Mouse (Mus musculus) heart, embryonic 14.5 days (tissue): ENCODE data around the gene Zpbp2. TPM values are rescaled to one million over a fixed set of nuclear protein-coding genes. Genes with fewer than 3 reads are reported as not detected.

Source experiments
- ATAC-seq: fragments of 200-750 bp; cut with Nextera tagmentation; 2 replicates; pipeline ENCODE4 v1.8.0; 2017; ENCODE audit warnings: low read depth, moderate TSS enrichment; ENCODE audit not compliant: insufficient number of reproducible peaks, insufficient read depth, low FRiP score
- H3K27ac ChIP-seq, 2 experiments: fragments of 200-500 bp in 1 of 2; fragments of 300-500 bp in 1 of 2; sonication (generic) in 1 of 2; replicated peaks in 1 of 2; 2 replicates each; pipeline ENCODE4 v1.5.1; 2012 to 2014; ENCODE audit warnings: low read depth in 2 of 2, low read length in 2 of 2, control low read depth in 1 of 2, mild to moderate bottlenecking in 1 of 2, mixed read lengths in 1 of 2; ENCODE audit not compliant: control insufficient read depth in 1 of 2, insufficient read depth in 1 of 2
- H3K27me3 ChIP-seq: fragments of 300-500 bp; sonication (generic); 2 replicates; pipeline ENCODE4 v1.6.1; 2014; ENCODE audit warnings: mild to moderate bottlenecking, low read length, control low read depth; ENCODE audit not compliant: control insufficient read depth, insufficient read depth
- H3K36me3 ChIP-seq: fragments of 300-500 bp; sonication (generic); 2 replicates; pipeline ENCODE4 v1.6.1; 2014; ENCODE audit warnings: mild to moderate bottlenecking, control low read depth, low read length, mixed read lengths; ENCODE audit not compliant: control insufficient read depth, insufficient read depth
- H3K4me1 ChIP-seq, 2 experiments: fragments of 200-500 bp in 1 of 2; fragments of 300-500 bp in 1 of 2; sonication (generic) in 1 of 2; 2 replicates each; pipeline ENCODE4 v1.6.1; 2012 to 2014; ENCODE audit warnings: low read length in 2 of 2, control low read depth in 1 of 2, mixed read lengths in 1 of 2; ENCODE audit not compliant: control insufficient read depth in 2 of 2, insufficient read depth in 2 of 2
- H3K4me2 ChIP-seq: fragments of 300-500 bp; sonication (generic); 2 replicates; pipeline ENCODE4 v1.6.1; 2014; ENCODE audit warnings: mild to moderate bottlenecking, low read length
- H3K4me3 ChIP-seq, 2 experiments: fragments of 200-500 bp in 1 of 2; fragments of 300-500 bp in 1 of 2; sonication (generic) in 1 of 2; 2 replicates each; pipeline ENCODE4 v1.5.1; 2012 to 2014; ENCODE audit warnings: low read length in 2 of 2, mild to moderate bottlenecking in 2 of 2, control low read depth in 1 of 2, low read depth in 1 of 2, moderate library complexity in 1 of 2; ENCODE audit not compliant: control insufficient read depth in 1 of 2, insufficient read depth in 1 of 2
- H3K9ac ChIP-seq: fragments of 300-500 bp; sonication (generic); 2 replicates; pipeline ENCODE4 v1.6.1; 2014; ENCODE audit warnings: mild to moderate bottlenecking, low read length
- H3K9me3 ChIP-seq: fragments of 300-500 bp; sonication (generic); 2 replicates; pipeline ENCODE4 v1.6.1; 2016; ENCODE audit warnings: low read length, control low read depth; ENCODE audit not compliant: control insufficient read depth
- WGBS: fragments of 180-500 bp; shearing (Covaris S2); extraction: QIAGEN DNeasy Blood & Tissue Kit; methylation state at CpG from one replicate; pipeline ENCODE4 v1.1.7; 2014; 5-methylcytosine and 5-hydroxymethylcytosine counted together
- polyA plus RNA-seq: library from polyadenylated mRNA; unstranded; fragments of >200 nt; fragmentation: Nextera tagmentation; extraction: Ambion mirVana; gene quantifications from 2 replicates; pipeline ENCODE4 v1.2.1, GENCODE M21; 2014

Gene Zpbp2
- polyA plus RNA-seq, 1 experiment from 2014 or later = 0.16 TPM

DNA sequence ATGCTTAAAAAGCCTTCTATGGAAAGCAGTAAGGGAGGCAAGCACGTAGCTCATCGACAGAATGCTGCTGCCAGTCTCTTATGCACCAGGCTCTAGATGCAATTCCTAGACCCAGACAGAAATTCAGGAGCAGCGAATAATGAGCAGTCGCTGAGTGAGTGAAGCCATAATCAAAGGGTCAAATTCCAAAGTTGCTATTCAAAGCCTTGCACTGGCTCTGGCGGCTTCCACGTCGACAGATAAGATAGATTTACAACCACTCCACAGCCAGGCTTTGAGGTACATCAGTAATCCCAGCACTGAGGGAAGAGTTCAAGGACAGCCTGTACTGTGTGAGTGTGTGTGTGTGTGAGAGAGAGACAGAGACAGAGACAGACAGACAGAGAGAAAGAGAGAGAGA, 10.0 kb downstream of the Zpbp2 start:
- Histone ChIP-seq H3K27me3 (no peaks in the 10 kb centered on the region), H3K4me1 (peaks cover 7 to 15% of the 10 kb centered on the region in 2 experiments; a peak in 3 of 4 replicates), H3K9me3 (no peaks in the 10 kb centered on the region), H3K4me3 (no peak overlapping the region), H3K9ac (no peak overlapping the region), H3K36me3 (no peaks in the 10 kb centered on the region), H3K4me2 (peak overlapping the region; percentile 4; the same call in 1 of the 2 replicates), H3K27ac (peak overlapping the region in 1 of 2 experiments; percentile 26; a peak in 1 of 4 replicates)
- no peak for ATAC-seq
- 7% methylated on average over 7 of the region's 7 CpGs for WGBS

DNA sequence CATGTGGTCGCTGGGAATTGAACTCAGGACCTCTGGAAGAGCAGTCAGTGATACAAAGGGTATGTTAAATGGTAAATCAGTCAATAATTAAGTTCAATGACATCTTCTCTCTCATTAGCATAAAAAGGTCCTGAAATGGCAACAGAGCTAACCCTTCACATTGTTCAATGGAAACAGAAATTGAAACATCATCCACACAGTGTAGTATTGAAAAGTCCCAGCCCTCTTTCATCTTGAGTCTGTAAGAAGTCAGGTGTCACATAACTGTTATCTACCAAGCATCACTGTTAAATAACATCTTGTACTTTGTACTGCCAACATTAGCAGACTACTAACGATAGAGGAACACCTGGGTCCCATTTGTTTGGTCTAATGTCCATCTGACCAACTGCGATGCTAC, 12.1 kb downstream of the Zpbp2 start:
- Histone ChIP-seq H3K27ac (no peak overlapping the region), H3K27me3 (no peaks in the 10 kb centered on the region), H3K4me1 (peaks cover 7 to 15% of the 10 kb centered on the region in 2 experiments; a peak in 3 of 4 replicates), H3K9me3 (no peaks in the 10 kb centered on the region), H3K9ac (no peak overlapping the region), H3K4me3 (no peak overlapping the region), H3K4me2 (no peak overlapping the region), H3K36me3 (no peaks in the 10 kb centered on the region)
- WGBS = 80% methylated on average over 3 of the region's 3 CpGs
- no peak for ATAC-seq

DNA sequence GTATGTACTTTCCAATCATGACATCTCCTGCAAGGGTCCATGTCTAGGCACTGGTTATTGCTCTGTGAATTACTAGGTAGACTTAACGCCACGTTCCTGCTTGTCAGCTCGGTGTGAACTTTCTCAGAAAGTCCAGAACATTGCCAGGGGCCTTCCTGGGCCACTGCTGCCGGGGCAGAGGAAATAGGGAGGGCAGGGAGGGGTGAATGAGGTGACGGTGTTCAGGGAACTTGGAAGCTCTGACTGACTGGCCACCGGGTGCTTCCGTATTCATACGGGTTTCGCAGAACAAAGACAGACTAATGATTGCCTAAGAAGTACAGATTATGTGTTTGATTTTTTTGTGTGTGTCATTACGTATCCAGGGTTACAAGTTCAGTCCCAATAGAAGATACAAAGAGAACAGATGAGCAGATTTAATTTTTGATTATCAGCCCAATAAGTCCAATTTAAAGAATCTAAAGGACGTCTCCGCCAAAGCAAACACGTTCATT, 13.1 kb downstream of the Zpbp2 start:
- no peak overlapping the region for H3K9ac ChIP-seq
- 73% methylated on average over 13 of the region's 13 CpGs for WGBS
- no peak for ATAC-seq

DNA sequence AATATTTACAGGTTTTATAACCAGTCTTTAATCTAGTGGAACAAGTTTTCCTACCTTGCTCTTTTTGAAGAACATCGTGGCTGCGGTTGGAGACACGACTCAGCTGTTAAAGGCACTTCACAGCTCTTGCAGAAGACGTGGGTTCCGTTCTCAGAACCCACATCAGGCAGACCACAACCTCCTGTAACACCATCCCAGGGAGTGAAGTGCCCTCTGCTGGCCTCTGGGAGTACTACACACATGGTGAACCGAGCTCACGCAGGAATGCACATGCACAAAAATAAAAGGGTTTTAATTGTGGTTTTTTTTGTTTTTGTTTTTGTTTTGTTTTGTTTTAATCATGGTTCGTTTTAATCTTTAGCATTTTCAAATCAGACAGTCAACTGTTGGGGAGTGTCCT, 17.4 kb downstream of the Zpbp2 start:
- no peaks in the 10 kb centered on the region for H3K36me3 ChIP-seq
- WGBS = 84% methylated on average over 8 of the region's 8 CpGs
- H3K4me1 ChIP-seq = peaks cover 2% of the 10 kb centered on the region in 2 experiments; a peak in 3 of 4 replicates

More for the DNA sequence above, 13.1 kb downstream of the Zpbp2 start:
- no peak overlapping the region for H3K4me3 ChIP-seq
- no peaks in the 10 kb centered on the region for H3K36me3 ChIP-seq
- H3K9me3 ChIP-seq = no peaks in the 10 kb centered on the region
- peaks cover 7 to 15% of the 10 kb centered on the region in 2 experiments; a peak in 3 of 4 replicates for H3K4me1 ChIP-seq
- H3K27ac ChIP-seq = no peak overlapping the region
- no peak overlapping the region for H3K4me2 ChIP-seq
- no peaks in the 10 kb centered on the region for H3K27me3 ChIP-seq

DNA sequence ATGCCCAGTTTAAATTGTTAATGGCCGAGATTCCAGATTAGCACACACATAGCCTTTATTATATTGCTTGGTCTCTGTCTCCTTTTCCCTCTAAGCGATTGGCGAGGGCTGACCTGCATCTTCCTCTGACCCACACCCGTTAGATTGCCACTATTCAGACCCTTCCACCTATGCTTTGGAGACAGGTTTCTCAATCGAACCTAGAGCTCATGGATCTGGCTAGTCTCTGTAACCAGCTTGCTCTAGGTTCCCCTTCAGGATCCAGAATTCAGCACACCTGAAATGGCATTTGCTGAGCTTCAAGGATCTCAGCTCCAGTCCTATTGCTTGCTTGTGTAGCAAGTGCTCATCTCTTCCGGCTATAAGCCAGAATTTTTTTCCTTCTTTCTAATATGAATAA, 18.6 kb downstream of the Zpbp2 start:
- Histone ChIP-seq H3K36me3 (no peaks in the 10 kb centered on the region), H3K27me3 (no peaks in the 10 kb centered on the region), H3K27ac (no peak overlapping the region), H3K9me3 (no peaks in the 10 kb centered on the region), H3K4me3 (no peak overlapping the region), H3K4me2 (no peak overlapping the region), H3K4me1 (no peaks in the 10 kb centered on the region), H3K9ac (no peak overlapping the region)
- ATAC-seq = no peak
- WGBS = 76% methylated on average over 6 of the region's 6 CpGs

More for the DNA sequence above, 17.4 kb downstream of the Zpbp2 start:
- Histone ChIP-seq H3K27me3 (no peaks in the 10 kb centered on the region), H3K27ac (no peak overlapping the region), H3K4me3 (no peak overlapping the region), H3K4me2 (no peak overlapping the region), H3K9me3 (no peaks in the 10 kb centered on the region), H3K9ac (no peak overlapping the region)
- ATAC-seq = no peak

DNA sequence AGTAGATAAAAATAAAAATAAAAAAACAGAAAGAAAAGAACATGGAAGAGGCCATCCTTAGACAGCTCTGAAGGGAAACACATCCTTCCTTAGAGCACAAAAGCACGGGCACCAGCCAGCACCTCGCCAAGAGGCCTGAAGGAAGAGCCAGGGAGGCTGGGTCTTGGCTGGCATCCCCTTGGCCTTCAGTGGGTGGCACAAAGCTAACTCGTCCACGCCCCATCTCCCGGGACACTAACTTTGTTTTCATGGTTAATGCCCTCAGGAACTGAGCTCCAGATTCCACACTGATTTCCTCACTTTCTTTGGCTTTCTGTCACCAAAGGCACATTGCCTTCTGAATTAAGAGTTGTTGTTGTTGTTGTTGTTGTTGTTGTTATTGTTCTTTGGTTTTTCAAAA, 26.9 kb downstream of the Zpbp2 start:
- no peak for ATAC-seq
- 87% methylated on average over 5 of the region's 5 CpGs for WGBS
- Histone ChIP-seq H3K36me3 (peaks cover 18% of the 10 kb centered on the region), H3K4me1 (peaks cover 19 to 22% of the 10 kb centered on the region in 2 experiments), H3K4me3 (no peak overlapping the region), H3K27me3 (no peaks in the 10 kb centered on the region), H3K9me3 (no peaks in the 10 kb centered on the region), H3K27ac (no peak overlapping the region), H3K9ac (no peak overlapping the region), H3K4me2 (no peak overlapping the region)

DNA sequence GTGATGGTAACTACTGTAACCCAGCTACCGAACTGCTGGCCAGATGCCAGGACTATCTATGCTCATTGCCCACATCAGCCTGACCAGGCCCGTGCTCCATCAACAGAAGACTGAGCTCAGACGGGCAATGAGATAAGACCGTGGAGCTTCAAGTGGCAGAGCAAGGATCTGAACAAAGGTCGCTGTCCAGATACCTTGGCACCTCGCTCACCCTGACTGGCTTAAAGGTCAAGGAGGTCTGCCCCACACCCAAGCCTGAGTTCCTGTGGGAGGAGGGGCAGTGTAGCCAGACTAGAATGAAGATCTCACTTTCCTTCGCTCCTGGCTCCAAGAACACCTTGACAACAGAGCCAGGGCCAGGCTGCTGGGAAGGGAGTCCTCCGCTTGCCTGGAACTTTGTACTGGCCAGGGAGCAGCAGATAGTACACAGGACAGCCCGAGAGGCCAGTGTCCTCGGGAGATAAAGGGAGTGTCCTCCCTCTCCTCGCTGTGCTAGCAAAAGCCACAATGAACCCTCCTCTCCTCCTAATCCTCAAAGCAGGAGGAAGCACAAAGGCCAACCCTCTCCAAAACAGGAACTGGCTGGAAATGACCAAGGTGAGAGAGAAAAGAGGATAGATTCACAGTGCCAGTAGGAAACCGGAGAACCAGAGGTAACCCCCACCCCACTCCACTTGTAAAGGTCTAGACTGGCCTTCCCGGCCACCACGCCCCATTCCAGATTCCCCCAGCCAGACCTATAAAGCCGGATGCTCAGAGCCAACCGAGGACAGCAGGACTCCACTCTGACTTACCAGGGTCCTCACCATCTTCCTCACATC, 29.6 kb downstream of the Zpbp2 start:
- no peak overlapping the region for H3K4me2 ChIP-seq
- peak; percentile 3; the same call in 1 of the 2 replicates for ATAC-seq
- peaks cover 29% of the 10 kb centered on the region for H3K36me3 ChIP-seq
- no peak overlapping the region for H3K9ac ChIP-seq
- 29% methylated on average over 16 of the region's 16 CpGs for WGBS
- peak overlapping the region; percentile 46; a peak in 1 of 4 replicates for H3K27ac ChIP-seq
- H3K4me3 ChIP-seq = no peak overlapping the region
- H3K27me3 ChIP-seq = no peaks in the 10 kb centered on the region
- no peaks in the 10 kb centered on the region for H3K9me3 ChIP-seq
- peaks cover 34 to 49% of the 10 kb centered on the region in 2 experiments for H3K4me1 ChIP-seq
